Mouse (Mus musculus): Measurements from ENCODE around the gene Cpne5.

DNA sequence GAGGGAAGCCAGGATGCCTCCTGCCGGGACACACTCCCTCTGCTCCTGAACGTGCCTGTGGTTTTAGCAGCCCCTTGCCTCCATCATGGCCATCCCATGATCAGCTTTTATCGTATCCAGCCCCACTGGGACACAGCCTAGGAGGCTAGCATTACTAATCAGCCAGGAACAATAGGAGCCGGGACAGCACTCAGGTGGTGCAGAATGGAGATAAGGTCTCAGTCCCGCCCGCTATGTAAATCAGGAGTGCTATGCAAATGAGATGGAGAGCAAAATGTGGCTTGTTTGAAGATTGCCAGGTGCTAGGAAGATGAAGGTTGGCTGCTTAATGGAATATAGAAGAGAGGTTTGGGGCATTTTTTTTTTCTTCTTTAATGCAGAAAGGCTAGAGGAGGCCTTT lies 72.5 kb downstream of the Cpne5 start:
- TF ChIP-seq CTCF (IDR thresholded peaks at IDR 0.05; ENCODE audit: insufficient read depth, low read depth, low read length) (no peak), POLR2A (IDR thresholded peaks at IDR 0.05; ENCODE audit: insufficient read depth, low read depth, low read length) (no peak)

Measured in olfactory bulb, adult 2 months (tissue).